Mouse (Mus musculus) midbrain, embryonic 16.5 days (tissue): ENCODE results near the gene Sertad1. TPM values are rescaled to one million over a fixed set of nuclear protein-coding genes. Genes with fewer than 3 reads are reported as not detected.

Experiments used
- ATAC-seq: fragments of 200-750 bp; cut with Nextera tagmentation; 2 replicates; pipeline ENCODE4 v1.8.0; 2017; ENCODE audit warnings: moderate TSS enrichment
- H3K27ac ChIP-seq: fragments of 300-500 bp; sonication (generic); 2 replicates; pipeline ENCODE4 v1.5.1; 2014; ENCODE audit warnings: mild to moderate bottlenecking, low read length, mixed read lengths
- H3K27me3 ChIP-seq: fragments of 300-500 bp; sonication (generic); 2 replicates; pipeline ENCODE4 v1.6.1; 2014; ENCODE audit warnings: low read depth, low read length, mixed read lengths; ENCODE audit not compliant: control insufficient read depth, insufficient read depth
- H3K36me3 ChIP-seq: fragments of 300-500 bp; sonication (generic); 2 replicates; pipeline ENCODE4 v1.6.1; 2014; ENCODE audit warnings: mild to moderate bottlenecking, low read length, moderate library complexity, mixed read lengths; ENCODE audit not compliant: control insufficient read depth, insufficient read depth
- H3K4me1 ChIP-seq: fragments of 300-500 bp; sonication (generic); 2 replicates; pipeline ENCODE4 v1.6.1; 2014; ENCODE audit warnings: mild to moderate bottlenecking, low read length, mixed read lengths; ENCODE audit not compliant: control insufficient read depth, insufficient read depth
- H3K4me2 ChIP-seq: fragments of 300-500 bp; sonication (generic); 2 replicates; pipeline ENCODE4 v1.6.1; 2014; ENCODE audit warnings: mild to moderate bottlenecking, low read length, mixed read lengths
- H3K4me3 ChIP-seq: fragments of 300-500 bp; sonication (generic); 2 replicates; pipeline ENCODE4 v1.5.1; 2014; ENCODE audit warnings: low read depth, mild to moderate bottlenecking, low read length, moderate library complexity, mixed read lengths
- H3K9ac ChIP-seq: fragments of 300-500 bp; sonication (generic); 2 replicates; pipeline ENCODE4 v1.6.1; 2014; ENCODE audit warnings: low read depth, low read length, mixed read lengths
- H3K9me3 ChIP-seq: fragments of 300-500 bp; sonication (generic); replicated peaks from 2 replicates; pipeline ENCODE4 v1.6.1; 2014; ENCODE audit warnings: mild to moderate bottlenecking, low read length, mixed read lengths; ENCODE audit not compliant: control insufficient read depth, poor library complexity, severe bottlenecking
- WGBS: fragments of 180-500 bp; shearing (Covaris S2); extraction: QIAGEN DNeasy Blood & Tissue Kit; methylation state at CpG from one replicate; pipeline ENCODE4 v1.1.7; 2014; 5-methylcytosine and 5-hydroxymethylcytosine counted together
- polyA plus RNA-seq: library from polyadenylated mRNA; unstranded; fragments of >200 nt; fragmentation: Nextera tagmentation; extraction: Ambion mirVana; gene quantifications from 2 replicates; pipeline ENCODE4 v1.2.1, GENCODE M21; 2015

The Sertad1 gene
- polyA plus RNA-seq, 1 experiment from 2014 or later, result 9.2 TPM

GRCm38 (mm10) chr7:27479750-27480149, 7.0 kb upstream of the Sertad1 start:
- Histone ChIP-seq H3K27ac (no peak overlapping the region), H3K4me1 (peaks cover 9% of the 10 kb centered on the region), H3K36me3 (no peaks in the 10 kb centered on the region), H3K27me3 (no peaks in the 10 kb centered on the region), H3K9me3 (no peaks in the 10 kb centered on the region), H3K9ac (no peak overlapping the region), H3K4me3 (no peak overlapping the region), H3K4me2 (no peak overlapping the region)
- WGBS, result 83% methylated on average over 1 of the region's 1 CpGs
- no peak for ATAC-seq

GRCm38 (mm10) chr7:27480506-27480905, 6.2 kb upstream of the Sertad1 start:
- WGBS, result 75% methylated on average over 3 of the region's 3 CpGs
- peaks cover 6% of the 10 kb centered on the region for H3K4me1 ChIP-seq
- no peaks in the 10 kb centered on the region for H3K36me3 ChIP-seq
- H3K27ac ChIP-seq, result no peak overlapping the region
- H3K4me2 ChIP-seq, result no peak overlapping the region
- H3K9me3 ChIP-seq, result no peaks in the 10 kb centered on the region
- H3K9ac ChIP-seq, result no peak overlapping the region
- no peaks in the 10 kb centered on the region for H3K27me3 ChIP-seq
- ATAC-seq, result no peak
- no peak overlapping the region for H3K4me3 ChIP-seq

- 14% methylated on average over 11 of the region's 11 CpGs for WGBS
- no peak overlapping the region; the same call in 1 of the 2 replicates for H3K27ac ChIP-seq
These were observed 5.6 kb upstream of the Sertad1 start for GRCm38 (mm10) chr7:27480927-27481626.

GRCm38 (mm10) chr7:27481627-27481969, 5.1 kb upstream of the Sertad1 start:
- Histone ChIP-seq H3K4me2 (peak overlapping the region; percentile 65), H3K36me3 (no peaks in the 10 kb centered on the region), H3K9me3 (no peaks in the 10 kb centered on the region), H3K9ac (peak overlapping the region; percentile 65), H3K4me3 (peak overlapping the region; percentile 33), H3K27ac (peak overlapping the region; percentile 7; the same call in 1 of the 2 replicates), H3K4me1 (peaks cover 9% of the 10 kb centered on the region), H3K27me3 (no peaks in the 10 kb centered on the region)
- WGBS, result 0% methylated on average over 4 of the region's 12 CpGs
- ATAC-seq, result peak; percentile 40

More at GRCm38 (mm10) chr7:27480927-27481626, 5.6 kb upstream of the Sertad1 start:
- Histone ChIP-seq H3K9me3 (no peaks in the 10 kb centered on the region), H3K4me1 (peaks cover 6% of the 10 kb centered on the region), H3K36me3 (no peaks in the 10 kb centered on the region), H3K27me3 (no peaks in the 10 kb centered on the region), H3K9ac (peak overlapping the region; percentile 65), H3K4me2 (peak overlapping the region; percentile 65), H3K4me3 (peak overlapping the region; percentile 33)
- peak; percentile 25; the same call in 1 of the 2 replicates for ATAC-seq

GRCm38 (mm10) chr7:27483860-27484259, 2.9 kb upstream of the Sertad1 start:
- no peak overlapping the region for H3K4me2 ChIP-seq
- H3K27ac ChIP-seq, result no peak overlapping the region
- peaks cover 11% of the 10 kb centered on the region for H3K4me1 ChIP-seq
- no peaks in the 10 kb centered on the region for H3K9me3 ChIP-seq
- no peaks in the 10 kb centered on the region for H3K27me3 ChIP-seq
- no peaks in the 10 kb centered on the region for H3K36me3 ChIP-seq
- ATAC-seq, result no peak
- H3K9ac ChIP-seq, result no peak overlapping the region
- 78% methylated on average over 4 of the region's 4 CpGs for WGBS
- H3K4me3 ChIP-seq, result no peak overlapping the region

GRCm38 (mm10) chr7:27486102-27486769, 474 bp upstream of the Sertad1 start:
- H3K36me3 ChIP-seq, result no peaks in the 10 kb centered on the region
- WGBS, result 3% methylated on average over 13 of the region's 13 CpGs
- peak overlapping the region; percentile 76; the same call in 1 of the 2 replicates for H3K9ac ChIP-seq
- ATAC-seq, result peak; percentile 38; the same call in 1 of the 2 replicates
- H3K9me3 ChIP-seq, result no peaks in the 10 kb centered on the region
- no peak overlapping the region; the same call in 1 of the 2 replicates for H3K27ac ChIP-seq
- H3K4me1 ChIP-seq, result peaks cover 11% of the 10 kb centered on the region
- H3K4me3 ChIP-seq, result peak overlapping the region; percentile 62
- H3K27me3 ChIP-seq, result no peaks in the 10 kb centered on the region
- H3K4me2 ChIP-seq, result peak overlapping the region; percentile 52

- H3K36me3 ChIP-seq, result no peaks in the 10 kb centered on the region
- WGBS, result 2% methylated on average over 13 of the region's 13 CpGs
- H3K9me3 ChIP-seq, result no peaks in the 10 kb centered on the region
- H3K27ac ChIP-seq, result peak overlapping the region; percentile 90
- no peak for ATAC-seq
- H3K4me2 ChIP-seq, result peak overlapping the region; percentile 52
- H3K27me3 ChIP-seq, result no peaks in the 10 kb centered on the region
- peak overlapping the region; percentile 76 for H3K9ac ChIP-seq
- H3K4me3 ChIP-seq, result peak overlapping the region; percentile 62
- H3K4me1 ChIP-seq, result peaks cover 5% of the 10 kb centered on the region
These were observed 1.1 kb downstream of the Sertad1 start for GRCm38 (mm10) chr7:27487740-27488268.

GRCm38 (mm10) chr7:27489270-27489869, 2.7 kb downstream of the Sertad1 start:
- no peak overlapping the region for H3K4me2 ChIP-seq
- no peak for ATAC-seq
- peaks cover 5% of the 10 kb centered on the region for H3K4me1 ChIP-seq
- H3K4me3 ChIP-seq, result no peak overlapping the region
- 91% methylated on average over 23 of the region's 25 CpGs for WGBS
- H3K27ac ChIP-seq, result no peak overlapping the region
- no peaks in the 10 kb centered on the region for H3K9me3 ChIP-seq
- H3K9ac ChIP-seq, result no peak overlapping the region; the same call in 1 of the 2 replicates
- H3K27me3 ChIP-seq, result no peaks in the 10 kb centered on the region
- no peaks in the 10 kb centered on the region for H3K36me3 ChIP-seq
